Mouse (Mus musculus) liver, postnatal 0 days (tissue): ENCODE data around the gene Atxn1. TPM values are rescaled to one million over a fixed set of nuclear protein-coding genes. Genes with fewer than 3 reads are reported as not detected.
A peak's percentile ranks its signal among the peaks of the same experiment; 100 is the strongest.

ENCODE experiments used
- ATAC-seq: fragments of 200-750 bp; cut with Nextera tagmentation; 2 replicates; pipeline ENCODE4 v1.8.0; 2017; ENCODE audit warnings: mild to moderate bottlenecking, moderate library complexity
- DNase-seq: peaks from one replicate; pipeline ENCODE4 v3.0.0-alpha.2; 2016
- H3K27ac ChIP-seq: fragments of 300-500 bp; sonication (generic); 2 replicates; pipeline ENCODE4 v1.5.1; 2014; ENCODE audit warnings: antibody characterized with exemption, moderate library complexity, mild to moderate bottlenecking, low read depth
- H3K27me3 ChIP-seq: fragments of 300-500 bp; sonication (generic); 2 replicates; pipeline ENCODE4 v1.6.1; 2014; ENCODE audit warnings: low read length, control low read depth, mixed read lengths; ENCODE audit not compliant: insufficient read depth
- H3K36me3 ChIP-seq: fragments of 300-500 bp; sonication (generic); replicated peaks from 2 replicates; pipeline ENCODE4 v1.6.1; 2014; ENCODE audit warnings: mild to moderate bottlenecking, control low read depth, low read length, moderate library complexity, mixed read lengths; ENCODE audit not compliant: insufficient read depth
- H3K4me1 ChIP-seq: fragments of 300-500 bp; sonication (generic); 2 replicates; pipeline ENCODE4 v1.6.1; 2014; ENCODE audit warnings: antibody characterized with exemption, mild to moderate bottlenecking, control low read depth; ENCODE audit not compliant: insufficient read depth
- H3K4me2 ChIP-seq: fragments of 300-500 bp; sonication (generic); 2 replicates; pipeline ENCODE4 v1.6.1; 2014; ENCODE audit warnings: low read depth, mild to moderate bottlenecking, low read length, moderate library complexity, mixed read lengths
- H3K4me3 ChIP-seq: fragments of 300-500 bp; sonication (generic); 2 replicates; pipeline ENCODE4 v1.5.1; 2014; ENCODE audit warnings: low read depth, low read length
- H3K9ac ChIP-seq: fragments of 300-500 bp; sonication (generic); replicated peaks from 2 replicates; pipeline ENCODE4 v1.6.1; 2014; ENCODE audit warnings: mild to moderate bottlenecking, moderate library complexity
- H3K9me3 ChIP-seq: fragments of 300-500 bp; sonication (generic); 2 replicates; pipeline ENCODE4 v1.6.1; 2016; ENCODE audit warnings: mild to moderate bottlenecking, control low read depth, low read length, mixed read lengths
- CTCF ChIP-seq: sonication (generic); IDR thresholded peaks from 2 replicates; pipeline ENCODE4 v1.5.1; 2016; ENCODE audit warnings: antibody characterized with exemption, low read depth
- EP300 ChIP-seq: IDR thresholded peaks from 2 replicates; pipeline ENCODE4 v1.6.1; 2016; ENCODE audit warnings: antibody characterized with exemption, low read depth, mild to moderate bottlenecking
- WGBS: fragments of 180-500 bp; shearing (Covaris S2); extraction: QIAGEN DNeasy Blood & Tissue Kit; methylation state at CpG from one replicate; pipeline ENCODE4 v1.1.7; 2014; ENCODE audit not compliant: insufficient replicate concordance; 5-methylcytosine and 5-hydroxymethylcytosine counted together
- polyA plus RNA-seq: library from polyadenylated mRNA; unstranded; fragments of >200 nt; fragmentation: Nextera tagmentation; extraction: Ambion mirVana; gene quantifications from 2 replicates; pipeline ENCODE4 v1.2.1, GENCODE M21; 2015

The Atxn1 gene
- polyA plus RNA-seq, 1 experiment from 2014 or later, result 4.4 TPM

GRCm38 (mm10) chr13:45888953-45889749 lies 75.7 kb downstream of the Atxn1 start:
- Histone ChIP-seq H3K36me3 (no peaks in the 10 kb centered on the region), H3K9me3 (no peaks in the 10 kb centered on the region), H3K4me2 (no peak overlapping the region), H3K27ac (0 out of 2 replicates have a peak overlapping the region, but pooled peaks have one; percentile 6), H3K4me3 (no peak overlapping the region), H3K27me3 (no peaks in the 10 kb centered on the region), H3K4me1 (no peaks in the 10 kb centered on the region; the same call in 1 of the 2 replicates), H3K9ac (no peak overlapping the region)
- ATAC-seq (no peak), DNase-seq (no peak)
- TF ChIP-seq CTCF (no peak), EP300 (no peak)
- WGBS, result 56% methylated on average over 9 of the region's 9 CpGs

GRCm38 (mm10) chr13:45884878-45885277 lies 79.9 kb downstream of the Atxn1 start:
- Histone ChIP-seq H3K4me3 (no peak overlapping the region), H3K9ac (no peak overlapping the region), H3K36me3 (no peaks in the 10 kb centered on the region), H3K27ac (no peak overlapping the region), H3K4me2 (no peak overlapping the region), H3K27me3 (no peaks in the 10 kb centered on the region), H3K9me3 (no peaks in the 10 kb centered on the region), H3K4me1 (no peaks in the 10 kb centered on the region)
- WGBS, result 64% methylated on average over 7 of the region's 7 CpGs
- no peak for ATAC-seq
- DNase-seq, result no peak
- no peak for TF ChIP-seq EP300
- TF ChIP-seq CTCF, result no peak

- no peak overlapping the region for H3K27ac ChIP-seq
- H3K4me1 ChIP-seq, result no peaks in the 10 kb centered on the region
- no peaks in the 10 kb centered on the region for H3K36me3 ChIP-seq
- no peak overlapping the region for H3K4me2 ChIP-seq
- H3K27me3 ChIP-seq, result no peaks in the 10 kb centered on the region
- no peaks in the 10 kb centered on the region for H3K9me3 ChIP-seq
- H3K9ac ChIP-seq, result no peak overlapping the region
- no peak for ATAC-seq
- WGBS, result 64% methylated on average over 10 of the region's 10 CpGs
- TF ChIP-seq EP300, result no peak
- TF ChIP-seq CTCF, result no peak
- DNase-seq, result no peak
- no peak overlapping the region for H3K4me3 ChIP-seq
Measured at GRCm38 (mm10) chr13:45883791-45884238, 81.0 kb downstream of the Atxn1 start.

- H3K4me3 ChIP-seq, result no peak overlapping the region
- no peaks in the 10 kb centered on the region for H3K9me3 ChIP-seq
- TF ChIP-seq CTCF, result no peak
- TF ChIP-seq EP300, result no peak
- WGBS, result 39% methylated on average over 3 of the region's 3 CpGs
- H3K36me3 ChIP-seq, result no peaks in the 10 kb centered on the region
- no peak for ATAC-seq
- H3K4me1 ChIP-seq, result no peaks in the 10 kb centered on the region
- no peak overlapping the region for H3K4me2 ChIP-seq
- no peak overlapping the region for H3K9ac ChIP-seq
- no peak for DNase-seq
- no peaks in the 10 kb centered on the region for H3K27me3 ChIP-seq
- no peak overlapping the region for H3K27ac ChIP-seq
Measured at GRCm38 (mm10) chr13:45882976-45883440, 81.8 kb downstream of the Atxn1 start.

- Histone ChIP-seq H3K9ac (no peak overlapping the region), H3K4me1 (no peaks in the 10 kb centered on the region), H3K4me3 (no peak overlapping the region), H3K4me2 (no peak overlapping the region), H3K27me3 (no peaks in the 10 kb centered on the region), H3K27ac (no peak overlapping the region), H3K36me3 (no peaks in the 10 kb centered on the region; the same call in 1 of the 2 replicates), H3K9me3 (no peaks in the 10 kb centered on the region)
- TF ChIP-seq EP300 (no peak), CTCF (no peak)
- DNase-seq (no peak), ATAC-seq (no peak)
- 92% methylated on average over 5 of the region's 5 CpGs for WGBS
Measured at GRCm38 (mm10) chr13:45880543-45880845, 84.3 kb downstream of the Atxn1 start.

- no peak overlapping the region for H3K4me2 ChIP-seq
- no peaks in the 10 kb centered on the region for H3K4me1 ChIP-seq
- no peak for ATAC-seq
- no peaks in the 10 kb centered on the region for H3K27me3 ChIP-seq
- WGBS, result 84% methylated on average over 14 of the region's 14 CpGs
- H3K36me3 ChIP-seq, result no peaks in the 10 kb centered on the region; the same call in 1 of the 2 replicates
- no peak overlapping the region for H3K9ac ChIP-seq
- no peak for DNase-seq
- no peak overlapping the region for H3K27ac ChIP-seq
- no peaks in the 10 kb centered on the region for H3K9me3 ChIP-seq
- H3K4me3 ChIP-seq, result no peak overlapping the region
- TF ChIP-seq CTCF (no peak), EP300 (no peak)
Measured at GRCm38 (mm10) chr13:45879746-45880542, 84.9 kb downstream of the Atxn1 start.
